Mouse (Mus musculus): ENCODE measurements around the gene Ptcra. TPM values are rescaled to one million over a fixed set of nuclear protein-coding genes. Genes with fewer than 3 reads are reported as not detected.
A peak's percentile ranks its signal among the peaks of the same experiment; 100 is the strongest.
"Not testable (repeated sequence)": the region's sequence is repeated elsewhere in the genome, so short reads cannot be mapped to it uniquely, and the experiment has no call there.

Gene Ptcra
- total RNA-seq, 2 experiments from 2014 or later = not detected

DNA sequence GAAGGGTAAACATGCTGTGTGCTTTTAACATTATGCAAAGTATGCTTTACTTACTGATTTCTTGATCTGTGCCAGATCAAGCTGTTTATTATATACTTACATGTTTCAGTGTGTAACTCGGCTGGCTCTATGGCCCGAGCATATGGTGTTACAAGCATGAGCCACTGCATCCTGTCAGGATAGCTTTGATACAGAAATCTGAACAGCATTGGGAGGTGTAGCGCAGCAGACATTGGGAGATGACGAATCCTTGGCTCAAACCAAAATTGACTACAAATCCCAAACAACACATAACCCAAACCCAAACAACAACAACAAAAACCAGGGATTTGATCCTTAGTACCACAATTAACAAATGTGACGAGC, 8.5 kb upstream of the Ptcra start:
- DNase-seq (ENCODE audit: low spot score in 2 of 2) = no peak

DNA sequence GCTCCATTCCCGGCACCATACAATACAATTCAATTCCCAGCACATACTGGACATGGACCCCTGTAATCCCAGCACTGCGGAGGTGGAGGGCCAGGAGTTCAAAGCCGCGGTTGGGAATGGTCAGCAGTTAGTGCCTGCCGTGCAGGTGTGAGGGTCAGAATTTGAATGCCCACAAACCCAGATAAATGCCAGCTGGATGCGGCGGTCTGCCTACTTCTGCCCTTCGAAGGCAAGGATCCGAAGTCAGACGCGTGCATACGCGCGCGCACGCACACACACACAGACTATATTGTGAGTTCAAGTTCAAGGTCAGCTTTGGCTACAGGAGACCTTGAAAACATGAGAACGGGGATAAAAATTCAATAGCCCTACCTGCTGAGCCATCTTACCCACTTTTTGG, 8.1 kb upstream of the Ptcra start:
- DNase-seq (ENCODE audit: low spot score in 2 of 2) = no peak

DNA sequence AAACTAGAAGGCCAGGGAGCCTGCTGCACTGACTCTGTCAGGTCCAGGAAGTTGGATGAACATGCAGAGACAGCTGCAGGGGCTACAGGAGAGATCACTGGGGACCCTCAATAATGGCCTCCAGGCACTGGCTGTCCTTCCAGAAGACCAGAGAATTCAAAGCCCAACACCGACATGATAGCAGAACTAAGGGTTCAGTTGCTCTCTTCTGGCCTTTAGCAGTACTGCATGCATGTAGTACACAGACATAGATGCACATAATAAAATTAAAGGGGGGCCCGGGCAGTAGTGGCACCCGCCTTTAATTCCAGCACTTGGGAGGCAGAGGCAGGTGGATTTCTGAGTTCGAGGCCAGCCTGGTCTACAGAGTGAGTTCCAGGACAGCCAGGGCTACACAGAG, 7.5 kb upstream of the Ptcra start:
- no peak for DNase-seq (ENCODE audit: low spot score in 2 of 2)

DNA sequence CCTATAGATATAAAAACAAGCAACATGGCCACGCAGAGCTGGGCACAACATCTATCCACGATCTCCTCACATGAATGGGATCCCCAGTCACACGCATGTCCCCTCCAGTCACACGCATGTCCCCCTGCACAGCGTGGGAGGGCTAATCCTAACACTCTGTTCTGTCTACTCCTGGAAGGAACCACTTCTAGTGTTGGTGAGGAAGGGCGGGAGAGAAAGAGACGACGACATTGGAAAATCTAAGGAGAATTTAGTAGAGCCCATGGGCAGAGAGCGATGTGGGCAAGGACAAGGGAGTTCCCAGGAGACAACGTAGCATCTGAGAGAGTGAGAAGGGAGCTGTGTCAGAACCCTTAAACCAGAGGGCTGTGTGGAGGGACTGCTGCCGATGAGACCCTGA, 7.0 kb upstream of the Ptcra start:
- DNase-seq (ENCODE audit: low spot score in 2 of 2) = no peak

DNA sequence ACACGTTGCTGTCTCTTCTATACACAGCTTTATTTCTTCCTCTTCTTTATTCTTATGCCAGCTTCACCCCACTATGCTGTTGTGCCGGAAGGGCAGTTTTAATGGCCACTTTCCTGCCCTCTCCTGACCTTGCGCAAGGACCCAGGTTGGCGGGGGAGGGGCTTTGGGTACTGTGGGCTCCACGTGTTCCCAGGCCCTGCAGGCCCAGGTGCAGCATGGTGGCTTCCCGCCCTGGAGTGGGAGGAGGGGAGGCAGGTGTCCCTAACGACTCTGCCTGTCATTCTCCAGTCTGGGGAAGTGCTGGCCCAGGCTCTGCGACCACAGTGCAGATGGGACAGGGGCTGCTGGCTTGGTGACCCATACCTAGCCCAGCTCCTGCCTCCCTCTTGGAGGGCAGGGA, 4.4 kb upstream of the Ptcra start:
- DNase-seq (ENCODE audit: low spot score in 2 of 2) = no peak

DNA sequence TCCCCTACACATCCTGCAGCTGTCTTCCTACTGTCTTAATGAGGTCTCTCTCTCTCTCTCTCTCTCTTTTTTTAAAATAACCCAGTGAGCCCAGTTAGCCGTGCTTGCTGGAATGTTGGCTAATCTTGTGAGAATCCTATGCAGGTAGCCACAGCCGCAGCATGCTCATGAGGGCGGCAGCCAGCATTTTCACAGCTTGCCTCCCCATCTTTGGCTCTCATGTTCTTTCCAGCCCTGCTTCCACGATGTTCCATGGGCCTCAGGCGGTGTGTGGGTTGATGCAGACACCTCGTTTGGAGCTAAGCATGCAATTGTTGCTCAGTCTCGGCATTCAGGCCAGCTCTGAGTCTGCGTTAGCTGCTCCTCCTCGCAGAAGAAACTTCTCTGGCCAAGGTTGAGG, 1.4 kb upstream of the Ptcra start:
- not testable (repeated sequence) for DNase-seq (ENCODE audit: low spot score in 2 of 2)

DNA sequence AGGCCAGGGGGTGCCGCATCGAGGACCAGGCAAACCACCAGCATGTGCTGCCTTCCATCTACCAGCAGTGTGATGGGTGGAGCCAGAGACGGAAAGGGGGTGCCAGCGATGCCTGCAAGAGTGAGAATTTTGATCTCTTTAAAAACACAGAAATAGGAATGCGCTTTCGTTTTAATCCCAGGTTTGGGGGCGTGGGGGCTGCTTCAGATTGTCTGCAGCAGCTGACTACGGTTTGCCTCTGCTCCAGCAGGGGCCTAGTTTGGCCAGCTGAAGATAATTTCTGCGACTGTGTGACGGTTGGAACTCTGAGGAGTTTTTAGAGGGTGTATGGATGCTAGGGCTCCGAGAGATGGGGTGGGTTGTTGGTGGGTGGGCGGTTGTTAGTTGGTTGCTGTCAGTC, 4.8 kb downstream of the Ptcra start:
- DNase-seq (ENCODE audit: low spot score in 2 of 2) = no peak

DNA sequence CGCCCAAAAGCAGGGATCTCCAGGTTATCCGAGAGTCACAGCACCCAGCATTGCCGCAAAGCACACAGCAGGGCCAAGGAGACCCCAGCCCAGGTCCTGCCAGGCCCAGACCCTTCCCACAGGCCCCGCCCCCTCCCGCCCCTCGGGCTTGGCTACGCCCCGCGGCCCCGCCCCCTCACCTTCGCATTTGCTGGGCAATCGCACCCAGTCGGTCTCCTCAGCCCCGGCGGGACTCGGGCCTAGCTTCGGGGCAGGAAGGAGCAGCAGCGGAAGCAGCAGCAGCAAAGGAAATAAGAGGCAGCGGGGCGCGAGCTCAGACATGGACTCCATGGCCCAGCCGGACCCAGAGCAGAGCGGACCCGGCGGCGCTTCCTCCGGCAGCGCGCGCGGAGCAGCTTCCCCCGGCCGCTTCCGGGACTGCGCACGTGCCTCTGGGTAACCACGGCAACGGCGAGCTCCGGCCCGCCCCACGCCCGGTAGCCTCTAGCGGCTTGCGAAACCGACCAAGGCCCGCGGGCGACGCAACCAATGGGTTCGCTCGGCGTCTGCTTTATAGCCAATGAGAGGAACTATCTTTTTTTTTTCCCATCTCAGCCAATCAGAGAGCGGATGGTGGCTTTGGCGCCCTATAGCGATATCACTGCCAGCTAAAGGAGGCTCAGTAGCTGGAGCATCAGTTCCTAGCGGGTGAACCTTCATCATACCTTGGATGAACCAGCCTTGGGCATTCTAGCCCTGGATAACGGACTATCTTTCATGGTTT, 11.5 kb downstream of the Ptcra start, which contains the start of gene Cnpy3:
Gene Cnpy3 (minus strand): TSS at position 421 of the 763 bp plus-strand sequence.
- DNase-seq (ENCODE audit: low spot score in 2 of 2) = peak; percentile 97 to 99

DNA sequence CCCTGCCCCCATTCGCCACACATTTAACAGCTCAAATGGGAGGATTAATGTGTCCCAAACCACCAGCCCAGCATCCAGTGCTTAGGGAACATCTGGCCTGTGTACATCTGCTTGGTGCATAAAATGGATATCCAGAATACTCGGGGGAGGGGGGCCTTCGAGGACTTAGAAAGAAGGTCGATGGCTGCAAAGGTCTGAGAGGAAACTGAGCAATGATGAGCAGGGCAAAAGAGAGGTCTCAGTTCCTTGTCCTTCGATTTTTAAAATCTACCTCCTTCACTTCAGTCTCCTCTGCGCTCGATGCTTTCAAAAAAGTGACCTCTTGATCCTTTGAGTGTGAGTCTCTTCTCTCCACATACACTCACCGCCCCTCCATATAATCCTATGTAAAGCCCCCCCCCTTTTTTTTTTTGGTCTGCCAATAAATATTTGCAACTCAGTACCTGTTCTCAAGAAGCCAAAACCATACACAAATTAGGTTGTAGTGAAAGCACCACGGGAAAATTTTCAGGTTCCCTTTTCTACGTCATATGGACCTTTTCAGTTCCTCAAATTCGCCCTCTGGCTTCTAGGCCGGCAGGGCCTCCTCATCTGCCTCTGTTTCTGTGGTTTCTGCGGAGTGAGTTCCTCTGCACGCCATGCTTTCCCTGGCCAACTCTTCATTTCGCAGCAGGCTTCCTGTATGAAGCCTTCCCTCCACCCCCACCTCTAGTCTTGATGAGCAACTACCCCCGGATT, 12.3 kb downstream of the Ptcra start:
- DNase-seq (ENCODE audit: low spot score in 2 of 2) = no peak

DNA sequence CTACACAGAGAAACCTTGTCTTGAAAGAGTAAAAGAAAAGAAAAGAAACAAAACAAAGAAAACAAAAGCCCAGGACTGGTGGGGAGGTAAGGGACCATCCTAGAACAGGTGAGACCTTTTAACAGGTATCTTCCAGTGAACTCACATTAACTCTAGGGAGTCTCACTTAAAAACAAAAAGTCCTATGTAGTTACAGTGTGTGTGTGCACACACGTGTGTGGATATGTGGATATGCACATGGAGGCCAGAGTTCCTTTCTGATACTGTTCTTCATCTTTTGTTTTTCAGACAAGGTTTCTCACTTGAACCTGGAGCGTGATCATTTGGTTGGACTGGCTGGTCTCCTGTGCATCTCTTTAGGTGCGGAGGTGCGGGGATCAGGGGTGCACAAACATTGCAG, 12.9 kb downstream of the Ptcra start:
- no peak for DNase-seq (ENCODE audit: low spot score in 2 of 2)

DNA sequence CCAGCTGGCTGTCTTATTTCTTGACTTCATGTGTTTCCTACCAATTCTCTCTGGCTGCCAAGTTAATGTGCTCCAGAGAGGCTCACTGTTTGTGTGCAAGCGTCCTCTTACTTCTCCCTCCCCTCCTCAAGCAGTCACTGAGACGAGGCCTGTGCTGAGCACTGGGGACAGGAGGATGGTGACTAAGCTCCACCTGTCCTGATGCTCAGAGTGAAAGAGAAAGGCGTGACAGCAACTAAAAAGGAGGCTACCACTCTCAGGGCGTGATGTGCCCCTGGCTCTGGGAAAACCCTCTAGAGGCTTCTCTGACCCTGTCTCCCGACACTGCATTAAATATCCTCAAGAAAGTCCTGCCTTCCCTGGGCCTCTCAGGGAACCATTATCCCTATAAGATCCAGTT, 14.2 kb downstream of the Ptcra start:
- no peak for DNase-seq (ENCODE audit: low spot score in 2 of 2)

DNA sequence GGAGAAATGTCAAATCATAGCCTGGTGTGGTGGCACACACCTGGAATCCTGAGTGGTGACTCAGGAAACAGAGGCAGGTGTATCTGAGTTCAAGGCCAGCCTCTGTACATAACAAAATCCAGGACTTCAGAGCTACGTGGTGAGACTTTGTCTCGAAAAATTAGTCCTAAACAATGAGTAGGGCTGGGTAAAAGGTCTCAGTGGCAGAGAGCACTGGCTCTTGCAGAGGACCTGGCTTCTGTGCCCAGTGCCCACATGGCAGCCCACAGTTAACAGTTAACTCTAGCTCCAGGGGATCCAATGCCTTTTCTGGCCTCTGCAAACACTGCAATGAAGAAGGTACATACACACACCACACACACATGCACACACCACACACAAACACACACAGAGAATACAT, 15.7 kb downstream of the Ptcra start:
- DNase-seq (ENCODE audit: low spot score in 2 of 2) = no peak

DNA sequence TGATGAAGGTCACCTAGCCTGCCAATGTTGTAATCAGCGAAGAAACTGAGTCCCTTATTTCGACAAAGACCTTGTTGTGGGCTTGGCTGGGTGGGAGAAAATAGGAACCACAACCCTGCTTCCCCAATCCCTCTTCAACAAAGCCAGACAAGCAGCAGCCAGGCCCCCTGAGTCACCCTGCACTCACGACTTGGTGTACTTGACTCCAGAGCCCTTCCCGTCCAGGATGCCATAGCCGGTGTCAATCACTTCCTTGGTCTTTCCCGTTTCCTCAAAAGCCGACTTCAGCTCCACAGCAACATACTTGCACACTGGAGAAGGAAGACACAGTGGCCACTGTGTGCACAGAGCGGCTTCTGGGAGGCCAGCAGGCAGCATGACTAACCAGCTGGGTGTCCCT, 16.3 kb downstream of the Ptcra start:
- DNase-seq (ENCODE audit: low spot score in 2 of 2) = no peak

DNA sequence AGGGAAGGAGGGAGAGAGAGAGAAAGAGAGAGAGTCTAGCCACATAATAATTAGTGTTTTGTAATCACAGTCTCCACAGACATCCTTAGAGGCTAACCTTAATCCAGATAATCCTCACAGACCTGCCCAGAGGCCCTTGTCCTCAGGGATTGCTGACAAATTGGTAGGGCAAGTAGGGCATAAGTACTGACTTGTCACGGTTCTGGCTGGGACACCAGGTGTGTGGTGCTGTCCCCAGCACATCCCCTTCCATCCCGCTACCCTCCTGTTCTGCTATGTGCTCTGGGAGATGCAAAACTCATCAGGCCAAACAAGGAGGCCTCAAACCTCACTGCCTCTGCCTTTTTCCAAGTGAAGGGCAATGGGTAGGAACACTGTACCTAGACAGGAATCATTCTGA, 18.0 kb downstream of the Ptcra start:
- no peak for DNase-seq (ENCODE audit: low spot score in 2 of 2)

DNA sequence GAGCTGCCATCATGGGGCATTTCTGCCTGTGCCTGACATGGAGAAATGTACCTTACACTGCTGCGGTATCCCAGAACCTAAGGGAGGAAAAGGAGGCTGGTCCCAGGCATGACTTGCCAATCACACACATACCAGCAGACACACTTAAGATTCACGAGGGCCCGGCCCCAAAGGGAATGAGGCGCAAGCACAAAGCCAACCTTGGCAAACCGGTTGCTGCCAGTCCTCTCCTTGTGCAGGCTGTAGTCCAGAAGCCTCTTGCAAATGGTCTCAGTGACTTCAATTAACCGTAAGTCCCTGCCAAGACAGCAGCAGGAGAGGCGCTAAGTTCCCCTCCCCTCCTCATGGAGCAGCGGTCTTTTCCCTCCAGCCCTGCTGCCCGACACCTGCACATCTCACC, 20.5 kb downstream of the Ptcra start:
- DNase-seq (ENCODE audit: low spot score in 2 of 2) = no peak

DNA sequence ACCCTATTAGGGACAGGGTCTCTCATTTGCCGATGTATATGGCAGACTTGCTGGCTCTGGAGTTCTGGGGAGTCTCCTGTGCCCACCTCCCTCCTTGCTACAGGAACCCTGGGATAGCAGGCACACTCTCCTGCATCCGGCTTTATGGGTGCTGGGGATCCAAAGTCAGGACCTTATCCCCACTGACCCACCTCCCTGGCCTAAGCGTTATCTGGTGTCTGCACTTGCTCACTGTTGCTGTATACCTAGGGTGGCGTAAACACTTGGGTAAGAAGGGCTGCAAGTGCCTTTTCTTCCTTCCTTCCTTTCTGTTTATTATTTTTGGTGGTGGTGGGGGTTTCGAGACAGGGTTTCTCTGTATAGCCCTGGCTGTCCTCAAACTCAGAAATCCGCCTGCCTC, 22.2 kb downstream of the Ptcra start:
- DNase-seq (ENCODE audit: low spot score in 2 of 2) = no peak

DNA sequence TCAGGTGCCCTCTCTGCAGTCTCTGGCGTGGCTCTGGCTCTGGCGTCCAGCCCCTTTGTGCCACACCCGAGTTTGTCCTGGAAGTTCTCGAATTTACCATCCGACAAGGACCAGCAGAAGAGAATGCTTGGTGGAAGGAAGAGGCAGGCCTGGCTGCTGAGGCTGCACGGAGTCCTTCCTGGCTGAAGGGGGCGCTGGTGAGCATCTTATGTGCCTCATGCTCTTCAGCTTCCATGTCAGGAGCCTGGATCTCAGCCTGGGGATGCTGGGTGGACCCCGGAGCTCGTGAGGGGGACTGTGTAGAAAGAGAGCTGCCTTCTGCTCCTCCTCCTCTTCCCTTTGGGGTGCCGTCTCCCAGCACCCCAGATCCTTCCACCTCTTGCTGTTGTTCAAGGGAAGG, 27.4 kb downstream of the Ptcra start:
- no peak for DNase-seq (ENCODE audit: low spot score in 2 of 2)

DNA sequence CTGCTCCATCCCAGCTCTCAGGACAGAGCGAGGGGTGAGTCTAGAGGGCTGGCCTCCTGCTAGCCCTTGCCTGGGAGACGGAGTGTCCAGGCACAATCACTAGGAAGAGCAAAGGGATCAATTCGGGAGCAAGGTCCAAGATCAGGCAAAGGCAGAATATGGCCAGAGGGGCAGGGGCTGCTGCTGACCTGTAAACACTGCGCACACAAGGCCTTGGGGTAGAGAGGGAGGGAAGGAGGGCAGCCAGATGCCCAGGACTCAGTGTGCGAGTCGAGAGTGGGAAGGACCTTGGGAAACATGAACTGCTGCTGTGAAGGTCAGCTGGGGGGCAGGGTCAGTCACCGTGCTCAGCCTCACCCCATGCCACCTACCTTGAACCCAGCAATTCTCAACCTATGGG, 28.2 kb downstream of the Ptcra start:
- DNase-seq (ENCODE audit: low spot score in 2 of 2) = no peak

DNA sequence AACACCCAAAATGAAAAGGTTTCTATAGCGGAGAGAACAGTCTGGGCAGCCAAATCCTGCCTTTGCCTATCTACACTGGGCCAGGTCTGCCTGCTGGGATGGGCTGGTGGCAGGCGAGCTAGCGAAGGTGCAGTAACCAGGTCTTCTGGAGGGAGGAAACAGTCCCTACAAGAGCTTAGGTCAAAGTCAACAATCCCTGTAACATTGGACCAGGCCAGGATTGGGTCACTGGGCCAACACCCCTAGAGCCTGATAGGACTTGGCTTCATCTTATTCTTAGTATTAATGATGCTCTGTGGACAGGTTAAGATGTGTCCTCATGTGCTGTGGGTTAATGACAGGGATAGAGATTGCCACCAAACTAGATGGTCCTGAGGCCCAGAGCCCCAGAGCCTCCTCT, 29.5 kb downstream of the Ptcra start:
- no peak for DNase-seq (ENCODE audit: low spot score in 2 of 2)

DNA sequence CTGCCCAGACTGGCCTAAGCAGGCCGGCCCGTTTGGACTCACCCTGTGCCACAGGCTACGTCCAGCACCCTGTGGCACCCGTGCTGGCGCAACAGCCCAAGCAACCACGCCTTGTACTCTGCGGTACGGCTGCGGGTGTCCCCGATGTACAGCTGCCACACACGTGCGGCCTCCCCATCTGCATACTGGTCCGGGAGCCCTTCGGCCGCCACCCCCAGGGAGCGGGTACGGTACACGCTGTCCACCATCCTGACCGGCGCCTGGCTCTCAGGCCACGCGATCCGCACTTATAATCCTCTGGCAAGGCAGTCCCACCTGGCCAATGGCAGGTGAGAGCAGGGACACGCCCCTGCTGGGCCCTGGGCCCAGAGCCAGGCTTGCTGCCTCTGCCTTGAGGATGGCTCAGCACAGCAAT, 34.6 kb downstream of the Ptcra start, which contains the start of gene Gnmt:
Gene Gnmt (minus strand): TSS at position 265 of the 415 bp plus-strand sequence.
- DNase-seq (ENCODE audit: low spot score in 2 of 2) = no peak

DNA sequence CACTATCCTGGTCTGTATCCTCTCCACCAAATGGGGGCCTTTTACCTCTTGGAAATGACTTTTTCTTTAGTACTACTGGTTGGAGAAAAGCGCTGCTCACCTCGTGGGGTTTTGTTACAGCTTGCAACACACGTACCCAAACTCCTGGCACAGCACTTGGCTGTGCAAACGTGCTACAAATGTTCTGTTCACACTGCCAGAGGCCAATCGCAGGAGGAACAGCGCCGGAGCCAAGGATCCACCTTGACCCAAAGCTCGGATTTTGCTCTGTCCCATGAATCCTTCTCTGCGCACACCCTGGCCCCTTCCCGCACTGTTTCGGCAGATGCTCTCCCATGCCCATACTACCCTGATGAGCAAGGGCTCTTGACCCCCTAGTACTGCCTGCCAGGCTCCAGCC, 35.0 kb downstream of the Ptcra start:
- no peak for DNase-seq (ENCODE audit: low spot score in 2 of 2)

DNA sequence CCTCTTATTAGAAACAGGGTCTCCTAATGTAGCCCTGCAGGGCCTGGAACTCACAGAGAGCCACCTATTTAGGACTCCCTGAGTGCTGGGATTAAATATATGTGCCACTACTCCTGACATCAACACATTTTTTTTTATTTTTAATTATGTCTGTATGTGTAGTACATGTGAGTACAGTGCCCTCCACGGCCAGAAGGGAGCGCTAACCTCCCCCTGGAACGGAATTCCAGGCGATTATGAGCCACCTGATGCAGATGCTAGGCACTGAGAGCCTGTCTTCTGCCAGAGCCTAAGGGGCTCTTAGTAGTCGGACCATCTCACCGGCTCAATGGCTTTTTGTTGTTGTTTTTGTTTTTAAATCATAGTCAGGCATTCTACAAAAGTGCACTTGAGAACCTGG, 35.5 kb downstream of the Ptcra start:
- no peak for DNase-seq (ENCODE audit: low spot score in 2 of 2)

DNA sequence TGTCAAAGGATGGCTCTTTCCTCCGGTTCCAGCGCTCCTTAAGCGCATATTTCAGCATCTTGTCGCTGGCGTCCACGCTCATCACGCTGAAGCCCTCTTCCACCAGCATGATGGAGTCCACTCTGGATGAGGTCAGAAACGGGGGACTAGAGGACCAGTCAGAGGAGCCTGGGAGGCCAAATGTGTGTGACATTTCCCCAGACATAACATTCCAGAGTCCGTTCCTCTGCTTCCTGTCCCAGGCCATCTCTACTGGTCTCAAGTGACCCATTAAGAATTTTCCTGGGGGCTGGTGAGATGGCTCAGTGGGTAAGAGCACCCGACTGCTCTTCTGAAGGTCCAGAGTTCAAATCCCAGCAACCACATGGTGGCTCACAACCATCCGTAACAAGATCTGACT, 36.2 kb downstream of the Ptcra start:
- DNase-seq (ENCODE audit: low spot score in 2 of 2) = no peak
